Comparison of ENCODE assay signal across 10 mouse cellular contexts in the genomic region with DNA sequence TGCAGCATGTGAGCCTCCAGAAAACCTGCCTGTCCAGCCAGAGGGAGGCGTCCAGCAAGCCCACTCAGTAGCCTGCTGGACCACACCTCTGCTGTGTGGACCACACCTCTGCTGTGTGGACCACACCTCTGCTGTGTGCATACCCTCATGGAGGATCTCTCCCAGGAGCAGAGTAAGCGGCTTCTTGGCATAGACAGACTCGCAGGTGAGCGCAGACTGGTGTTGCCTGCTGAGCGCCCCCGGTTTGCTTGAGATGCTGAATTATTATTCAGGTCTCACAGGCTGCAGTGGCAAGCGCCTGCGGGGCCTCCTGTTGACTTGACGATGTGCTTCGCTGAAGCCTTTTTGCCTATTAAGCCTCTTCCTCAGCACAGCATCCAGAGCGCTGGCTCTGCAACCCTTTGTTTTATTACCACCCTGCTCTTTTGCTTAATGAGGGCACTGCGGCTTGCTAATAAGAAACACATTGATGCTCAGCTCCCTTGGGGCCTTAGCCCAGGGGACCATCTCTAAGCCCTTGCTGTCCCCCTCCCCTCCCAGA.
DNase-seq lines count a peak whose midpoint lies in the region; ATAC-seq and TF ChIP-seq lines count a peak whose summit lies in the region.
"Had no signal": no experiment of that assay in that cellular context is flagged by ENCODE, and none has a peak within 500 bp of the region (broad histone marks: within the 10 kb centered on the region; RNA-seq: fewer than 3 reads in every experiment).

No protein-coding gene starts in this region.

- ATAC-seq in heart, embryonic 12.5 days (ENCODE audit: insufficient number of reproducible peaks, low FRiP score), result no peak
- ATAC-seq in embryonic facial prominence, embryonic 14.5 days (ENCODE audit: low read depth), result 0 out of 2 replicates have a peak, but pooled peaks have one; percentile 26
- ATAC-seq in hindbrain, embryonic 15.5 days (ENCODE audit: low FRiP score, low read depth), result peak; percentile 72
- peak; percentile 58; the same call in 1 of the 2 replicates for ATAC-seq in midbrain, postnatal 0 days (ENCODE audit: low FRiP score)
- ATAC-seq in erythroblast, adult 5-6 weeks (replicated peaks; ENCODE audit: low FRiP score, poor library complexity, severe bottlenecking), result no peak

- no peaks in the 10 kb centered on the region for H3K9me3 ChIP-seq in heart, embryonic 10.5 days
- H3K9me3 ChIP-seq in heart, embryonic 12.5 days (replicated peaks), result no peaks in the 10 kb centered on the region
- no peaks in the 10 kb centered on the region for H3K9me3 ChIP-seq in embryonic facial prominence, embryonic 14.5 days (ENCODE audit: control insufficient read depth, low read length)
- H3K9me3 ChIP-seq in hindbrain, embryonic 15.5 days, result no peaks in the 10 kb centered on the region
- H3K9me3 ChIP-seq in midbrain, postnatal 0 days (ENCODE audit: low read length), result no peaks in the 10 kb centered on the region

- 25% methylated on average over 12 of the region's 12 CpGs for WGBS in heart, embryonic 10.5 days
- 38% methylated on average over 12 of the region's 12 CpGs for WGBS in heart, embryonic 12.5 days
- 22% methylated on average over 12 of the region's 12 CpGs for WGBS in embryonic facial prominence, embryonic 14.5 days
- 8% methylated on average over 12 of the region's 12 CpGs for WGBS in hindbrain, embryonic 15.5 days
- WGBS in midbrain, postnatal 0 days, result 5% methylated on average over 12 of the region's 12 CpGs

- no peaks in the 10 kb centered on the region for H3K36me3 ChIP-seq in heart, embryonic 10.5 days
- no peaks in the 10 kb centered on the region for H3K36me3 ChIP-seq in heart, embryonic 12.5 days
- no peaks in the 10 kb centered on the region for H3K36me3 ChIP-seq in embryonic facial prominence, embryonic 14.5 days (ENCODE audit: control insufficient read depth, insufficient read depth, low read length)
- no peaks in the 10 kb centered on the region for H3K36me3 ChIP-seq in hindbrain, embryonic 15.5 days
- no peaks in the 10 kb centered on the region for H3K36me3 ChIP-seq in midbrain, postnatal 0 days (ENCODE audit: insufficient read depth, low read length)

- H3K4me3 ChIP-seq in heart, embryonic 10.5 days, result no peak overlapping the region
- H3K4me3 ChIP-seq in heart, embryonic 12.5 days, result no peak overlapping the region
- no peak overlapping the region for H3K4me3 ChIP-seq in embryonic facial prominence, embryonic 14.5 days (ENCODE audit: low read depth, low read length)
- H3K4me3 ChIP-seq in hindbrain, embryonic 15.5 days, result no peak overlapping the region
- no peak overlapping the region for H3K4me3 ChIP-seq in midbrain, postnatal 0 days (ENCODE audit: low read depth, low read length)

- no peaks in the 10 kb centered on the region for H3K27me3 ChIP-seq in heart, embryonic 10.5 days (ENCODE audit: insufficient read depth, poor library complexity, severe bottlenecking)
- H3K27me3 ChIP-seq in heart, embryonic 12.5 days (replicated peaks), result no peaks in the 10 kb centered on the region
- H3K27me3 ChIP-seq in embryonic facial prominence, embryonic 14.5 days (replicated peaks; ENCODE audit: control insufficient read depth, insufficient read depth, low read length), result no peaks in the 10 kb centered on the region
- no peaks in the 10 kb centered on the region for H3K27me3 ChIP-seq in hindbrain, embryonic 15.5 days
- no peaks in the 10 kb centered on the region for H3K27me3 ChIP-seq in midbrain, postnatal 0 days (ENCODE audit: insufficient read depth, low read length)

- TF ChIP-seq CTCF in midbrain, postnatal 0 days (IDR thresholded peaks at IDR 0.05), result no peak

- peak overlapping the region; percentile 69 for H3K27ac ChIP-seq in heart, embryonic 10.5 days
- H3K27ac ChIP-seq in heart, embryonic 12.5 days (ENCODE audit: poor library complexity, severe bottlenecking), result no peak overlapping the region
- no peak overlapping the region for H3K27ac ChIP-seq in embryonic facial prominence, embryonic 14.5 days (replicated peaks; ENCODE audit: low read depth, low read length)
- peak overlapping the region; percentile 79 for H3K27ac ChIP-seq in hindbrain, embryonic 15.5 days (replicated peaks)
- H3K27ac ChIP-seq in midbrain, postnatal 0 days (ENCODE audit: low read depth, low read length), result peak overlapping the region; percentile 44

- no peak for DNase-seq in heart, embryonic 10.5 days (ENCODE audit: low spot score)
- DNase-seq in embryonic facial prominence, embryonic 14.5 days (ENCODE audit: low spot score), result peak; percentile 45
- peak; percentile 67 for DNase-seq in midbrain, postnatal 0 days (ENCODE audit: low spot score)
- no peak for DNase-seq in liver
- DNase-seq in lung, adult 18-20 months, result no peak
- DNase-seq: adrenal gland, postnatal 10 days; lung, postnatal 4 days had no signal

- no peak overlapping the region for H3K9ac ChIP-seq in heart, embryonic 12.5 days
- no peak overlapping the region for H3K9ac ChIP-seq in embryonic facial prominence, embryonic 14.5 days (ENCODE audit: low read depth, low read length)
- peak overlapping the region; percentile 8; the same call in 1 of the 2 replicates for H3K9ac ChIP-seq in hindbrain, embryonic 15.5 days
- H3K9ac ChIP-seq in midbrain, postnatal 0 days (replicated peaks; ENCODE audit: low read length, poor library complexity, severe bottlenecking), result no peak overlapping the region

- peaks cover 44% of the 10 kb centered on the region for H3K4me1 ChIP-seq in heart, embryonic 10.5 days
- peaks cover 28% of the 10 kb centered on the region for H3K4me1 ChIP-seq in heart, embryonic 12.5 days (replicated peaks)
- H3K4me1 ChIP-seq in embryonic facial prominence, embryonic 14.5 days (ENCODE audit: control insufficient read depth, insufficient read depth, low read length), result peaks cover 10% of the 10 kb centered on the region; the same call in 1 of the 2 replicates
- peaks cover 20% of the 10 kb centered on the region for H3K4me1 ChIP-seq in hindbrain, embryonic 15.5 days (replicated peaks)
- H3K4me1 ChIP-seq in midbrain, postnatal 0 days (ENCODE audit: insufficient read depth, low read length), result peaks cover 15% of the 10 kb centered on the region

- H3K4me2 ChIP-seq in heart, embryonic 12.5 days, result no peak overlapping the region
- no peak overlapping the region for H3K4me2 ChIP-seq in embryonic facial prominence, embryonic 14.5 days (ENCODE audit: low read depth, low read length)
- H3K4me2 ChIP-seq in hindbrain, embryonic 15.5 days, result peak overlapping the region; percentile 12; the same call in 1 of the 2 replicates
- peak overlapping the region; percentile 7; the same call in 1 of the 2 replicates for H3K4me2 ChIP-seq in midbrain, postnatal 0 days (ENCODE audit: low read depth, low read length, poor library complexity, severe bottlenecking)

Comparison
In these comparisons a context has a peak if more than half of its experiments do, and no peak if none do; other contexts are left out.
1. H3K27ac ChIP-seq: peak in heart, embryonic 10.5 days (single experiment), hindbrain, embryonic 15.5 days (single experiment) and midbrain, postnatal 0 days (single experiment); none in heart, embryonic 12.5 days (single experiment) and embryonic facial prominence, embryonic 14.5 days (single experiment).
2. DNase-seq: peak in embryonic facial prominence, embryonic 14.5 days (single experiment) and midbrain, postnatal 0 days (single experiment); none in heart, embryonic 10.5 days (single experiment), liver (single experiment) and lung, adult 18-20 months (0 of 2).
3. ATAC-seq: peak in embryonic facial prominence, embryonic 14.5 days (single experiment), hindbrain, embryonic 15.5 days (single experiment) and midbrain, postnatal 0 days (single experiment); none in heart, embryonic 12.5 days (single experiment) and erythroblast, adult 5-6 weeks (single experiment).
4. H3K4me2 ChIP-seq: peak in hindbrain, embryonic 15.5 days (single experiment) and midbrain, postnatal 0 days (single experiment); none in heart, embryonic 12.5 days (single experiment) and embryonic facial prominence, embryonic 14.5 days (single experiment).